Mouse (Mus musculus): ENCODE results near the gene Gjd3.
"Not testable (repeated sequence)": the region's sequence is repeated elsewhere in the genome, so short reads cannot be mapped to it uniquely, and the experiment has no call there.

Gjd3 gene

DNA sequence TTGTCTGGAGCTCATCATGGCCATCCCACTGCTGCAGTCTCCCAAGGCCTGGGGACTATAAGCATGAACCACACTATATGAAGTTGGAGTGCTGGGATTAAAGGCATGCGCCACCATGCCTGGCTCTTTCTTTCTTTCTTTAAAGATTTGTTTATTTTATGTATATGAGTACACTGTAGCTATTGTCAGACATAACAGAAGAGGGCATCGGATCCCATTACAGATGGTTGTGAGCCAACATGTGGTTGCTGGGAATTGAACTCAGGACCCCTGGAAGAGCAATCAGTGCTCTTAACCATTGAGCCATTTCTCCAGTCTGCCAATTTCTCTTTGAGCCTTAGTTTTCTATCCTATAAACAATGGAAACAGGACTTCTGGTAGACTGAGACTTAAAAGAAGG is 49.0 kb downstream of the Gjd3 start:
- not testable (repeated sequence) for DNase-seq (ENCODE audit: low read depth, low spot score)

DNA sequence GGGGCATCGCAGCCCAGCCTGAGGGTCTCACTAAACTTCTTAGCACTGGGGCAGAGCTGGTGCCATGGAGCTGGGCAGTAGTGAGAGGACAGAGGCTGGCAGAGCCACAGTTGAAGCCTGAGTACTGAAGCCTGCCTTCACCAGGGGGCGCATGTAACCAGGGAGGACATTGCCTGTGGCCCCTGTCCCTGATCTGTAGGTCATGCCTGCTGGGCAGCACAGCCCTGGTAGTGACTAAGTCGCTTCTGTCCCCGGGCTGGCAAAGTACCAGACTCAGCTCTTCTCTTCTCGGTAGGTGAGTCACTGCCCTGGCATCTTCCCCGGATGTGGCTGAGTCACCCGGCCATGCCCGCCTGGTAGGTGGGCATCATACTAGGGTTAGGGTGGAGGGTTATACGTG is 49.7 kb downstream of the Gjd3 start:
- DNase-seq (ENCODE audit: low read depth, low spot score) = no peak

DNA sequence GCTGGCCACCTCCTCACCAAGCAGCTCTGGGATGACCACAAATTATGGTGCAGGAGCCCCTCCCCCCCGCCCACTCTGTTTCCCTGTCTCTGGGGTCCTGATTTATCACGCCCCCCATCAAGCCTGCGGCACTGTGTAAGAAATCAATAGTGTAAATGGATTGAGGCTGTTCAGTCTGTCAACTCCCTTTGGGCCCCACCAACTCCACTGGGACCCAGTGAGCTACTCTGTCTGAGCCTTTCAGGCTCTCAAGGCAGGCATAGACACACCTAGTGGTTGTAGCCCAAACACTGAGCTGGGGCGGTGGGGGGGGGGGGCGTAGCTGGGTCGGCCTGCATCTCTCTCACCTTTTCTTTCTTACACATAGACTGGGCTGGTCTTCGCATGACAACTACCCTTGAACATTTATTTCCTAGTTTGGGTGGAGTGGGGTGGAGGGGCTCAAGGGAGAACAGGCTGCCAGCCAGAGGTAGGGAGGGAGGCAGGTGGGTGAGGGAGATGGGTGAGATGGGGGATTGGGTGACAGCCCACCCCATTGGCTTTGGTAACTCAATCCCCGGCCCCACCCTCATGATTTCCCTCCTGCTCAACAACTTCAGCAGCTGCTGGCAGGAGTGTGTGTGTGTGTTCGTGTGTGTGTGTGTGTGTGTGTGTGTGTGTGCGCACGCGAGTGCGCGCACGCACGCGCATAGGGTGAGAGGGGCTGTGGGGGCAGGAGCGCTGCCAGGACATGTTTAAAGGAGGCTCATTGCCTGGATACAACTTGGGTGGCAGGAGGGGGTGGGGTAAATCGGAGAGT is 50.3 kb downstream of the Gjd3 start:
- no peak for DNase-seq (ENCODE audit: low read depth, low spot score)
